Mouse (Mus musculus) adrenal gland, postnatal 25 days (tissue): ENCODE data around the gene Auh. TPM values are rescaled to one million over a fixed set of nuclear protein-coding genes. Genes with fewer than 3 reads are reported as not detected.

Experiments
- DNase-seq: peaks from one replicate; pipeline ENCODE4 v3.0.0; 2021; ENCODE audit warnings: mixed read lengths
- total RNA-seq: library from RNA; stranded (reverse); gene quantifications from 2 replicates; pipeline ENCODE4 v1.2.3, GENCODE M21; 2021

Gene Auh
- total RNA-seq, 1 experiment from 2014 or later: 158 TPM

- no peak for DNase-seq
These were observed 135.2 kb downstream of the Auh start for GRCm38 (mm10) chr13:52794232-52794631.

GRCm38 (mm10) chr13:52793434-52793989 lies 136.0 kb downstream of the Auh start:
- no peak for DNase-seq

- DNase-seq: no peak
These were observed 137.1 kb downstream of the Auh start for GRCm38 (mm10) chr13:52792242-52792844.

GRCm38 (mm10) chr13:52790894-52791293 lies 138.6 kb downstream of the Auh start:
- DNase-seq: no peak

Other genes starting within 250 kb of the Auh start
- gene Nfil3, start 51.4 kb upstream of the Auh start, total RNA-seq: 11.6 and 18.4 TPM in 2 replicates